Mouse (Mus musculus): ENCODE measurements around the gene Slc22a26.

- TF ChIP-seq CTCF (IDR thresholded peaks at IDR 0.05; ENCODE audit: borderline replicate concordance, extremely low read depth, insufficient read depth, insufficient read length) = no peak
- TF ChIP-seq POLR2A (IDR thresholded peaks at IDR 0.05; ENCODE audit: borderline replicate concordance, extremely low read depth, insufficient read depth, insufficient read length, poor library complexity, severe bottlenecking) = no peak
Observed at GRCm38 (mm10) chr19:7775306-7775705, 27.2 kb downstream of the Slc22a26 start.
